Mouse (Mus musculus) heart, adult 11 months (tissue): ENCODE measurements around the gene Tbx19.

ENCODE experiments used
- DNase-seq: peaks from one replicate; pipeline ENCODE4 v3.0.0; 2022

The Tbx19 gene

GRCm38 (mm10) chr1:165110659-165111058 is 49.9 kb downstream of the Tbx19 start:
- peak; percentile 94 for DNase-seq

GRCm38 (mm10) chr1:165109135-165109534 is 51.4 kb downstream of the Tbx19 start:
- no peak for DNase-seq

- no peak for DNase-seq
These were observed 52.1 kb downstream of the Tbx19 start for GRCm38 (mm10) chr1:165108477-165108876.

GRCm38 (mm10) chr1:165106011-165106385 is 54.6 kb downstream of the Tbx19 start:
- no peak for DNase-seq

- DNase-seq: peak; percentile 62
These were observed 55.1 kb downstream of the Tbx19 start for GRCm38 (mm10) chr1:165105270-165106010.

GRCm38 (mm10) chr1:165104707-165105259 is 55.8 kb downstream of the Tbx19 start:
- peak; percentile 92 for DNase-seq

- no peak for DNase-seq
These were observed 61.0 kb downstream of the Tbx19 start for GRCm38 (mm10) chr1:165099569-165099968.

- peak; percentile 70 for DNase-seq
These were observed 65.7 kb downstream of the Tbx19 start for GRCm38 (mm10) chr1:165094871-165095270.

GRCm38 (mm10) chr1:165091721-165092120 is 68.9 kb downstream of the Tbx19 start:
- peak; percentile 83 for DNase-seq

GRCm38 (mm10) chr1:165089556-165089955 is 71.0 kb downstream of the Tbx19 start:
- DNase-seq: peak; percentile 9
